Mouse (Mus musculus) megakaryocyte, embryonic 14.5 days (primary cell): Measurements from ENCODE around the gene Yars.

Source experiments
- FLI1 ChIP-seq: IDR thresholded peaks from 2 replicates; pipeline ENCODE4 v1.6.1; 2012; ENCODE audit warnings: low read length, inconsistent platforms, mixed read lengths
- GATA1 ChIP-seq: IDR thresholded peaks from 3 replicates; pipeline ENCODE4 v1.6.1; 2012; ENCODE audit warnings: mixed read lengths, low read length, inconsistent platforms, borderline replicate concordance

DNA sequence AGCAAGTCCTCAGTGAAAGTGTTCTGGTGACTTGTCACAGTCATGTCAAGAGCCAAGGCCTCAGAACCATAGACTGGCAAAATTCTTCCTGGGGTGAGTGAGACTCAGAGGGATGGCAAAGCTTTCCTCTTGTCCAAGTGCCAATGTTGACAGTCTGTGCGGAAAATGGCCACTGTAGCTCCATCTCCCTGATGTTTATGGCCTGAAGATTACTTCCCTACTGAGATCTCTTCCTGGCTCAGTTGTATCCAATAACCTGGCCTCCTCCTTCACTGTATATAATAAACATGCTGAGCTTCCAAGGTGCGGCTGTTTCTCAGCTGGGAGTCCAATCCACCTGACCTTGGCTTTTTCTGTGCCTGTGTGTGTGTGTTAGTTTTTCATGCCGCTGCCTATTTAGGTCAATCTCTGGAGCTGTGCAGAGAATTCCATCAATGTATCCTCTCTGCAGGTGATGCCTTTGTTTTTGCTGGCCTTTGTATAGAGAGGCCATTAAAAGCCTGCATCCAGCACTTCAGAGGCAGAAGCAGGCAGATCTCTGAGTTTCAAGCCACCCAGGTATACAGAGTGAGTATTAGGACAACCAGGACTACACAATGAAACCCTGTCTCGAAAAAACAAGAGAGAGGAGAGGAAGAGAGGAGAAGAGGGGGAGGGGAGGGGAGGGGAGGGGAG is 27.8 kb upstream of the Yars start:
- TF ChIP-seq GATA1 (no peak), FLI1 (no peak)
